Mouse (Mus musculus) brain, embryonic 14.5 days (tissue): Measurements from ENCODE around the gene Vps50. TPM values are rescaled to one million over a fixed set of nuclear protein-coding genes. Genes with fewer than 3 reads are reported as not detected.

Experiments
- DNase-seq: peaks from one replicate; pipeline ENCODE4 v3.0.0-alpha.2; 2011; ENCODE audit warnings: low read depth
- CTCF ChIP-seq: fragments of 200-500 bp; IDR thresholded peaks from 2 replicates; pipeline ENCODE4 v1.5.1; 2012; ENCODE audit warnings: inconsistent platforms, mild to moderate bottlenecking, moderate library complexity, borderline replicate concordance; ENCODE audit not compliant: insufficient read depth, insufficient read length; ENCODE audit errors: extremely low read depth
- POLR2A ChIP-seq: fragments of 200-500 bp; IDR thresholded peaks from 2 replicates; pipeline ENCODE4 v1.6.1; 2012; ENCODE audit warnings: mild to moderate bottlenecking, inconsistent platforms, borderline replicate concordance; ENCODE audit not compliant: poor library complexity, insufficient read depth, insufficient read length, severe bottlenecking; ENCODE audit errors: extremely low read depth
- polyA plus RNA-seq: library from polyadenylated mRNA; depleted of rRNA; stranded (reverse); fragments of >200 nt; gene quantifications from 2 replicates; pipeline ENCODE4 v1.2.3, GENCODE M21; 2012; rRNA removed

Gene Vps50
- polyA plus RNA-seq, 1 experiment, result 24.7 TPM

GRCm38 (mm10) chr6:3590289-3590904, 92.2 kb downstream of the Vps50 start:
- no peak for DNase-seq
- TF ChIP-seq CTCF (no peak), POLR2A (no peak)

GRCm38 (mm10) chr6:3594246-3594645, 96.1 kb downstream of the Vps50 start:
- TF ChIP-seq POLR2A (no peak), CTCF (no peak)
- no peak for DNase-seq

GRCm38 (mm10) chr6:3612827-3613226, 114.6 kb downstream of the Vps50 start:
- no peak for DNase-seq
- TF ChIP-seq POLR2A, result no peak
- TF ChIP-seq CTCF, result no peak

- peak; percentile 57 for DNase-seq
Observed at GRCm38 (mm10) chr6:3620428-3621387, 122.5 kb downstream of the Vps50 start.

Other genes with a start within 250 kb of the Vps50 start
- gene Samd9l, start 98.8 kb upstream of the Vps50 start, polyA plus RNA-seq, result 0.34 and 1.5 TPM in 2 replicates
- gene Hepacam2, start 84 bp upstream of the Vps50 start, polyA plus RNA-seq, result 2.2 and 2.5 TPM in 2 replicates